Mouse (Mus musculus) neutrophil, adult 5-6 weeks (primary cell): Measurements from ENCODE around the gene Vamp1. TPM values are rescaled to one million over a fixed set of nuclear protein-coding genes. Genes with fewer than 3 reads are reported as not detected.
A peak's percentile ranks its signal among the peaks of the same experiment; 100 is the strongest.
"Not testable (repeated sequence)": the region's sequence is repeated elsewhere in the genome, so short reads cannot be mapped to it uniquely, and the experiment has no call there.

Source experiments
- ATAC-seq: fragments of 151-379, 151-347 bp; 2 replicates; pipeline ENCODE4 v1.8.0; 2017; ENCODE audit warnings: mild to moderate bottlenecking, moderate TSS enrichment; ENCODE audit not compliant: insufficient number of reproducible peaks, poor library complexity, low FRiP score, severe bottlenecking; ENCODE audit errors: extremely low read depth
- total RNA-seq: library from RNA; stranded (forward); fragments of 200-1000 nt; gene quantifications from 2 replicates; pipeline ENCODE4 v1.2.3, GENCODE M21; 2017

Gene Vamp1
- total RNA-seq, 1 experiment from 2014 or later: 57.8 TPM

DNA sequence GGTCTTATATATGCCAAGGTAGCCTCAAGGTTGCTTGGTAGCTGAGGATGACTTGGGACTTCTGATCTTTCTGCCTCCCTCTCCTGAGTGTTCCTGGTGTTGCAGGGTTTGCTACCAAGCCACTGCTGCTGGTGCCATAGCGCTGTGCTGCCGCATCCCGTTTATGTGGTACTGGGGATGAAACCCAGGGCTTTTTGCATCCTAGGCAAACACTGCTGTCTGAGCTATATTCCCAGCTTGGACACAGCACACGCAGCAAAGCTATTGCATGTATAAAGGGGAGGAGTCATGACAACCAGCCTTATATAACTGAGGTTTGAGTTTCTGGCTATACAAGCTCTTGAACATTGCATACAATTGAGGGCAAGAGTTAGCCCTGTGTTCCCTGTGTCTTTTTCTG is 22.1 kb downstream of the Vamp1 start:
- no peak for ATAC-seq

DNA sequence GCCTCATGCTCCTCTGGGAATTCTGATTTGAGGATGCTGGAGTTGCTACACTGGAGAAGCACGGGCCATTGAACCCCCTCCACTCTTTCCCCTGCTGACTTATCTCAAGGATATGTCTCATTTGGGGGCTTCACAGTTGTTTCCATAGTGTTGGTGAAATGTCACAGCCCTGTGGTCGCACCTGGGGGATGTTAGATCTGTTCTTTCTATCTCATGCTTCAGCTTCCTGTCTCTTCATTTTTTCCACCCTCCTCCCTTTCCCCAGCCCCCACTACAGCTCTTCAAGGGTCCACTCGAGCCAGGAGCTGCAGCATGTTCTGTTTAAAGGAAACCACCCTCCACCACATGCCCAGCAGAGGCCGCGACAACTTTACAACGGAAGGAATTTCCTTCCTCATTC is 23.0 kb downstream of the Vamp1 start:
- no peak for ATAC-seq

DNA sequence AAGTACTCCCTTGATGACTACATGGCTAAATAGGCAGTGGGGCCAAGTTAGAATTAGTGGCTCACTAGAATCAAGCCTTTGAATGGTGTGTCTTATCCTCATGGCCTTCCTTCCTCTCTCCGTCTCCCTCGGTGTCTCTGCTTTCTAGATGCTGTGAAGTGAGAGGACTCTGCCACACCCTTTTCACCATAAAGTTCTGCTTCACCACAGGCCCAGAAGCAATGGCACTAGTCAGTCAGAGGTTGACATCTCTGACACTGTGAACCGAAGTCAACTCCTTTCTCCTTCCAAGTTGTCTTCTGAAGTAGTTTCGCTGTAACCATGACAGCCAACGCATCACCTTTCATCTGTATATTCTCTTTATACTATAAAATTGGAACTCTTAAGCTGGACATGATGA is 24.2 kb downstream of the Vamp1 start:
- no peak for ATAC-seq

DNA sequence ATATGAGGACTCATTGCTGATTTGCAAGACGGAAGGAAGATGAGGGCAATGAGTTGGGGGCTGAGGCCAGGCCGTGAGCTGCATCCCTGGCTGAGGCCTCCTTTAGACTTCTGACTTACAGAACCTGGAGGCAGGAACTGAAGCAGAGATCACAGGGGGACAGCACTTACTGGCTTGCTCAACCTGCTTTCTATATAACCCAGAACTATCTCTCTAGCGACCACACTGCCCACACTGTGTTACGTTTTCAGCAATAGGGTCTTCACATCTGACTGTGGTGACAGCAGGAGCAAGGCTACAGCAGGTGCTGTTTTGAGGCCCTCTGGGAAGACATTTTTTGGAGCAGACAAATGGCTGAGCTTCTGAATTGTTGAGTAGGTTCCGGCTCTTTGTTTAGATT is 25.3 kb downstream of the Vamp1 start:
- ATAC-seq: no peak

DNA sequence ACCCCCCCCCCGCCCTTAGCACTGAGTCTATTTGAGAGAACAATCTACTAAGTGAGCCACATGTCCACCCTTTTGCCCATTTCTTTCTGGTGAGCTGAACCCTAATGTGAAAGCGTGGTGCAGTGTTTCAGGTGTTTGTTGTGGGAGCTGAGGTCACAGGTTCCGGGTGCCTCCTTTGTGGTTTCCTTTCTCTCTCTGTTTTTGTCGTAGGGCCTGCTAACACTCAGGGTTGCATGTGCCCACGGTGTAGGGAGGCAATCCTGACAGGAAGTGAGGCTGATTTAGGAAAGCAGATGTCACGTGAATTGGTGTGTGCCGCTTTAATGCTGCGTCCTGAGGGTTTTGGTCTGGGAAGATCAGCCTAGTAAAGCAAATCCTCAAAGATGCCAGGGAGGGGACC is 26.2 kb downstream of the Vamp1 start:
- ATAC-seq: peak; percentile 65; the same call in 1 of the 2 replicates

DNA sequence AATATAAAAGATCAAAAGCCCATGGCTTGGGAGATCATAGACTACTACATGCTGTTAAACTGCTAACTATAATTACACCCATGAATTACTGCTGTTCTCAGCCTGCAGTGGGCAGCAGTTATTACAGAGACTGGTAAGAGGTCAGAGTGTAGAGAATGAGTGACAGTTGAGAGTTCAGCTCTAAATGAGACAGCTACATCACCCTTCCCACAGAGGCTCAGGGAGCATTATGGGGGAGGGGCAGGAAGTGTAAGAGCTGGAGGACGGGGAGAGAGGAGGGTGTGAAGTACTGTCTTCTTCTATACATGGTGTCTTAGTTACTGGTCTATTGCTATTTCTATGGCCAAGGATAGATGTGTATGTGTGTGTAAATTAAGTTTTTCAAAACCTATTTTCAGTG is 29.2 kb downstream of the Vamp1 start:
- ATAC-seq: no peak

DNA sequence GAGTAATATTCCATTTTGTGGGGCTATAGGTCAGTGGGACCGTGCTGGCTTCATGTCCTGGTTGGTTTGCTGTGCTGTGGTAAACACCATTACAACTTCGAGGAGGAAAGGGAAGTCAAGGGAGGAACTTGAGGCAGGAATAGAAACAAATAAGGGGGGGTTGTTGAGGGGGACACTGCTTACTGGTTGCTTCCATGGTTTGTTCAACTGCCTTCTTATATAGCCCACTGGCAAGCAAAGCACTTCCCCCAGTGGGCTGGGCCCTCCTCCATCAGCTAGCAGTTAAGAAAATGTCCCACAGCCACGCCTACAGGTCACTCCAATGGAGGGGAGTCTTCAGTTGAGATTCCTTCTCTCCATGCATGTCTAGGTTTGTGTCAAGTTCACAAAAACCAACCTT is 36.9 kb downstream of the Vamp1 start:
- no peak for ATAC-seq

DNA sequence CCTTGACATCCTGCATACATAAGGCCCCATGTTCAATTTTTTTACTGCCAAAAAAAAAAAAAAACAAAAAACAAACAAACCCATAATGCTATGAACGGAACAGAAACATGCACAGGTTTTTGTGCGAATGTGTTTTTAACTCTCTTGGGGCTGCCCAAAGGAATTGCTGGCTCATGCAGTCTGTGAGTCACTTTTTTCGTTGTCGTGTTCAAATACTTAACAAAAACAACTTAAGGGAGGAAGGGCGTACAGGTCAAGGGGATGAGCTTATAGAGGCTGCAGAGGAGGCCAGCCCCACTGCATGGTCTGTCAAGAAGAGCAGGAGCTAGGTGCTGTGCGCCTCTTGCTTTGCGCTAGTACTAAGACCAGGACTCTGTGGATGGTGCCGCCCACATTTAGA is 37.4 kb downstream of the Vamp1 start:
- ATAC-seq: no peak

DNA sequence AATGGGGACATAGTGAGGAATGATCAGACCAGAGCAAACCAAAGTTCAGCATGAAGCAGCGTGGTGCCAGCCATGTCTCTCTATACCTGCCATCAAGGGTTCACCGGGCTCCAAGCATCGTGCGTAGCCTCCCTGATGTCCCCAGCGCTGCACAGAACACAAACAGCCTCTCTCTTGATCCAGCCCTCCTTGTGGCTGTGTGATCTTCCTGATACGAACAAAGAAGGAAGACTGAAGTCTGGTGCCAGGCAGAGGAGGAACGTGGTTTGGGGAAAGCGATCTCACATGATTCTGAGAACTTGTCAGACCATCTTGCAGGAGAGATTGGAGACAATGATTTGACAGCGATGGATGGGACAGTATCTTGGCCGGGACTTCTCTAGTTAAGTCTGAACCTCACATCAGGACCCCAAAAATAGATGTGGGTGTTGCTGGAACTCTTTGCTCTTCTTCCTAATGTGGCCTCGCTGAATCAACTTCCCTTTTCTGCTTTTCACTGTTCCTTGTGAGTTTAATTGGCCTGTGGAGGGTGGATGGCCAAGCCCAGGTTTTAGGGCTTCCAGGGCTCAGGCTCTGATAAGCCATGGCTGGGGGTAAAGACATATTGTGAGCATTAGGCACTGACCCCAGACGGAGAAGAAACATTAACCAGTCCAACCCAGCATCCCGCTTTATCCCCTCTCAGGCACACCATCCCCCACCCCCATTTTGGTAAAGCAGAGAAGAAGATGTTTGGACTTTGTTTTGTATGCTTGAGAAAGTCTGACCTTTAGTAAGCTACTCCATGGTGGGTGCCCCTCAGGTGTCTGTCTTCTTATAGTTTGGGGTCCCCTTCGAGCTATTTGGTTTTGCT is 38.7 kb downstream of the Vamp1 start:
- peak; percentile 56; the same call in 1 of the 2 replicates for ATAC-seq

DNA sequence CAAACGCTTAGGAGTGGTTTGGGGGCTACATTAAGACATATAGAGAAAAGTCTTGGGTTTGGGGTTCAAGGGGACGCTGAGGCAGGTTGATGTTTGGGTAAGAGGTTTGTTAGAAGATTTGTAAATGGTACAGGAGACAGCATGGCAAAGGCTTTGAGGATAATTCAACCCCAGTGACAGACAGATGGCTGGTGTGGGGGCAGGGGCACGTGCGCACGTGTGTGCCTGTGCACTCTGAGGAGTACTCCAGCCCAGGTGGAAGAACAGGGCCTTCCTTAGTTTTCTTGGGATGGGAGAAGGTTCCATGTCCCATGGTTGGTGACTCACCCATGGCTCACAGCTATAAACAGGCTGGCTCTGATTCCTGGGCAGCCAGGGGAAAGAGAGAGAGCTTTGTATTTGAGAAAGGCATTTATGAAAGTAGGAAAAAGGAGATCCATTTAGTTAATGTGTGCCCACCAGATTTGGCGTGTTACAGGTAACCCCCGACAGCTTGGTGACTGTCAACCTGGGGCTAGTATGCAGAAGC is 40.2 kb downstream of the Vamp1 start:
- ATAC-seq: no peak

DNA sequence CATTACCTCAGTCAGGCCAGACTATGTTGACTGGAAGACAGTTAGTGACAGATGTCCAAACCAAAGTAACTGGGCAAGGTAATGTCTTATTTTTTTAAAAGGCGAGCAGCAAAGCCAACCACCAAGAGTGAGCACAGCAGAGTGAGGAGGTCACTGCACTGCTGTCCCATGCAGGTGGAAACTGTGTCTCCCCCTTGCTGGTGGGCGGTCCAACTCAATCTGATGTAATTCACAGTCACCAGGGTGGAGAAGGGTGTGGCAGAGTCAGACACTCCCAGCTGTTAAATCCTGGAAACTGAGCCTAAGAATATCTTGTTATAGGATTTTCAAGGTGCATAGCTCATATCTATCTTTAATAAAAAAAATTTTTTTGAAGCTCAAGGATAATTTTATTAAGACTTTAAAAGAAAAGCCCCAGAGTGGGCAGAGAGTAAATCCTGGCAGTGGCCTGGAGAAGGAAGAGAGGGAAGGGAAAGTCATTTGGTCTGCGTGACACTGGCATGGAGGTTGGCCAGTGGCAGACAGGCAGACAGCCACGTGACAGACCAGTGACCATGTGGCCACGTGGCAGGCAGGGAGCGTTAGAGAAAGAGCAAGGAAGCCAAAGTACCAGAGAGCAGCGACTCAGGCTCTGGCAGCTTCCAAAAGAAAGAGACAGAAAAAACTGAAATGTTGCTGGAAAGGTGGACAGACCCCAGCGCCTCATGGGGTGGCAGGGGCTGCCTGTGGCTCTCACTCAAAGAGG is 41.0 kb downstream of the Vamp1 start:
- ATAC-seq: no peak

DNA sequence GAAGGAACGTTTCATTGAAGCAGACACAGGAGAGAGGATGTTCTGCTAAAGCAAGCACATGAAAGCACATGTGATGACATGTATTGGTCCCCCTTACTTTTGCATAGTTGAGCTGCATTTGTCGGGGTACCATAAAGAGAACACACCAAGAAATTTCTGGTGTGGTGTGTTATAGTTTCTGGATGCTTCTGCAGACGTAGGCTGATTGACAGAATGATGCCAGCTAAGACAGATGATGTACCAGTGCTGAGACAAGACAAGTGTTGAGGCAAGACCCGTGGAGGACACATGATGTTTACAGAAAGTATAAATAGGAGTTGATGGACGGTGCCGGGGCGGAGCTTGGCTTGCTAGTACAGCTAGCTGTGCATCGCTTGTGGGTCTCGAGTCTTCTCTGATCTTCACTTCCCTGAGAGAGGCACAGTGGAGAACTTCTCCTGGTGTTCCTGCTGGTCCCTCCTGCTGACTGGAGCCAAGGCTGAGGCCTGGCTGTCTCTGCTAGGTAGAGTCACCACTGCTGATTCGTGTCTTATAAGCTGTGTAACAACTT is 44.7 kb downstream of the Vamp1 start:
- no peak for ATAC-seq

DNA sequence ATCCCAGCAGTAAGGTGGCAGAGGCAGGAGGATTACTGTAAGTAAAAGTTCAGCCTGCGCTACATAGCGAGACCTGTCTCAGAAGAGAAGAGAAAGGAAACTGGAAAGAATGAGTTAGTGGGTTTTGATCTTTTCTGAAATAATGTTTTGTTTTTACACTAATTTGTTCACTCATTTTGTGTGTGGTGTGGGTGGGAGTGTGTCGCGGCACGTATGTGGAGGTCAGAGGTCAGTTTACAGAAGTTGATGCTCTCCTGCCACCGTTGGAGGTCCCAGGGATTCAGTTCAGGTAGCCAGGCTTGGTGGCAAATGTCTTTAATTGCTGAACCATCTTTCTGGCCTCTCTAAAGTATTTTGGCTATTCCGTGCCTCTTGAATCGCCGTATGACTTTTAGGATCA is 48.9 kb downstream of the Vamp1 start:
- no peak for ATAC-seq

DNA sequence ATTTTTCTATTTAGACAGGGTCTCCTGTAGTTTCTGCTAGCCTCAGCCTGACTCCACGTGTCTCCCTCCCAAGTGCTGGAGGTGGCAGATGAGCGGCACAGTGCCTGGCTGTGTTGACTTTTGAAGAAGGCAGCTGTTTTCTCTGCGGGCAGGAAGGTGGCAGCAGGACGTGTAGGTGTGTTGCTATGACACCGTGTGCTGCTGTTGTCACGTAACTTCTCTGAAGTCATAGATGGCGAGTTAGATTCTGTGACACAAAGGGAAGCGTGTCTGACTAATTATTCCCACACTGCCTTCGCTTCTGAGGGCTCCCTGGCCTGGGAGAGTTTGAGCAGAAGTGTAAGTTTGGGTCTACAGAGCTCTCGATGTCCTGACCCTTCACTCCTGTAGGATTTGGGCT is 49.9 kb downstream of the Vamp1 start:
- ATAC-seq: peak; percentile 94

DNA sequence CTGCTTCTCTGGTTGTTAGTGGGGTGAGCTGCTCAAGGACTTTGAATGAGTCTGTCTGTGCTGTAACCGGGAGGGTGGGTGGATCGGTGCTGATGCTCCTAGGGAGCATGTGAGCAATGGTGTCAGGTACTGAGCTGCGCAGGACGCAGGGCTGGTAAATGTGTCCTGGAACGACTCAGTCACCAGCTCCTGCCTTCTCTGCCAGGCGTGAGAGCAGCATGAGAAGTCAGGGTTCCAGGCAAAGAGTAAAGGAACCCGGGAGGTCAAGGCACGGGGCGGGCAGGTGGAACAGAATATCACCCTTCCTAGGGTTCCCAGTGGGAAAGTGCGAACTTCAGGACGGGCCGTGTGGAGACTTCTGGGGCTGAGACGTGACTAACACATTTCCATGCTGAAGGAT is 50.7 kb downstream of the Vamp1 start:
- no peak for ATAC-seq

DNA sequence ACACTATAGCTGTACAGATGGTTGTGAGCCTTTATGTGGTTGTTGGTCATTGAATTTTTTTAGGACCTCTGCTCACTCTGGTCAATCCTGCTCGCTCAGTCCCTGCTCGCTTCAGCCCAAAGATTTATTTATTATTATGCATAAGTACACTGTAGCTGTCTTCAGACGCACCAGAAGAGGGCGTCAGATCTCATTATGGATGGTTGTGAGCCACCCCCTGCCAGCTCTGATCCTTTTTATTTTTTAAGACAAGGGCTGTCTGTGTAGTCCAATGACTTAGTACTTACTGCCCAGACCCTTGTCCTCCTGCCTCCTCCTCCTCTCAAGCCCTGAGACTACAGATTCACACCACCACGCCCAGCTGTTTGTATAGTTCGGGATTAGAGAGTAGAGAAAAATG is 51.2 kb downstream of the Vamp1 start:
- not testable (repeated sequence) for ATAC-seq

DNA sequence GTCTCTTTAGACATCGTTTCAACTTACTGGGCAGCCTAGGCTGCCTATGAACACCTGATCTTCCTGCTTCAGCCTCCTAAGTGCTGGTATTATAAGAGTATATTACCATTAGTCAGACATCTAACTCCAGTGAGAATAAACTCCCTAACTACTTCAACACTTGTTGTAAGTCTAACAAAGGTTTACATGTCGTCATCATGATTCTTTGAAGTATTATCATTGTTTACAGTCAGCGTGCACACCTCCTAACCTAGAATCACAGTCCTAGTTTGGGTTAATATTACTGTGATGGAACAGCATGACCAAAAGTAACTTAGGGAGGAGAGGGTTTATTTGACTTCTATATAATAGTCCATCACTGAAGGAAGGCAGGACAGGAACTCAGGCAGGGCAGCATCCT is 52.1 kb downstream of the Vamp1 start:
- ATAC-seq: no peak

DNA sequence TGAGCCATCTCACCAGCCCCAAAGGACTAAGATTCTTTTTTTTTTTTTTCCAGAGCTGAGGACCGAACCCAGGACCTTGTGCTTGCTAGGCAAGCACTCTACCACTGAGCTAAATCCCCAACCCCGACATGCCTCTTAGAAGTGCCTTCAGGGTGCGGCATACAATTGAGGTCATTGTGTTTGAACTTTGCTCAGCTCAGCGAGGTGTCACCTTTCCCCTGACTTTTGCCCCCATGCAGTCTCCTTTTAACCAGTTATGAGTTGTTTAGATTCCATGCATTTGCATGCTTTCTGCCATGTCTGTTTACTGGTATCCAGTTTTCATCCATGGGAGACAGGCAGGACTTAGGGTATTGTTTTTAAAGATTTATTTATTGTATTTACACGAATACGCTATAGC is 53.4 kb downstream of the Vamp1 start:
- no peak for ATAC-seq

DNA sequence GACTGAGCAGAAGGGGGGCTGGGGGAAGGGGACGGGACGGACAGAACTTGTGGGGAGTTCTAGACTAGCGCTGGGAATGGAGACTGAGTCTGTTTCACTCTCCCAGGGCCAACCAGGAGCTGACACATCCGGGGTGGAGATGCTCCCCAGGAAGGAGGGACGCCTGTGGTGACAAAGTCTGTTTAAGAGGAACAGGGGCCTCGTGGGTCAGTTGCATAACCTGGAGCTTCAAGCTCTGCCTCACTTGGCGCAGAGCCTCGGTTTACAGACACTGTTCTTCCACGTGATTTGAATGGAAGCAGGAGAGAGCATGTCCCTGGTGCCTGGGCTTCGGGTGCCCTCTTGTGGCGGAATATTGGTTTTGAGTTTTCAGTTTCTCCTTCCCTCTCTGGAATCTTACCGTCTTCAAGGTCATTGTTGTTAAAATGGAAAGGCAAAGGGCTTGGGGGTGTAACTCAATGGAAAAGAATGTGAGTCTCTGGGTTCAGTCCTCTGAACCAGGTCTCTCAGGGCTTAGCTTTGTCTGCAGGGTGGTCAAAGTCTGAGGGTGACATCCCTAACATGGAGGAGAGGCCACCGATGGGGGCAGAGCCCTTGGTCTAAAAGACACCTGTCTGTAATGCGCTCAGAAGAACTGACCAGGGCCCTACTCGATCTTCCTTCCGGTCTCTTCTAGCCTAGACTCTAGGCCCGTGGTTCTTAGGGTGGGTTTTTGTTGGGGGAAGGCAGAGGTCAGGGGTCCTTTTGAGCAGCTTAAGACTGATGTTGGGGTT is 56.3 kb downstream of the Vamp1 start:
- peak; percentile 91 for ATAC-seq
